Mouse (Mus musculus) c-Kit-negative CD71-positive TER-119-positive erythroid progenitor cells, embryonic 14.5 days (primary cell): ENCODE measurements around the gene P2rx7.
A peak's percentile ranks its signal among the peaks of the same experiment; 100 is the strongest.

Experiments used
- DNase-seq: peaks from one replicate; pipeline ENCODE4 v3.0.0-alpha.2; 2013; ENCODE audit warnings: low read depth, low spot score

P2rx7 gene

GRCm38 (mm10) chr5:122730776-122731175, 87.1 kb downstream of the P2rx7 start:
- DNase-seq, result no peak

GRCm38 (mm10) chr5:122731321-122731720, 87.6 kb downstream of the P2rx7 start:
- DNase-seq, result peak; percentile 54

DNA sequence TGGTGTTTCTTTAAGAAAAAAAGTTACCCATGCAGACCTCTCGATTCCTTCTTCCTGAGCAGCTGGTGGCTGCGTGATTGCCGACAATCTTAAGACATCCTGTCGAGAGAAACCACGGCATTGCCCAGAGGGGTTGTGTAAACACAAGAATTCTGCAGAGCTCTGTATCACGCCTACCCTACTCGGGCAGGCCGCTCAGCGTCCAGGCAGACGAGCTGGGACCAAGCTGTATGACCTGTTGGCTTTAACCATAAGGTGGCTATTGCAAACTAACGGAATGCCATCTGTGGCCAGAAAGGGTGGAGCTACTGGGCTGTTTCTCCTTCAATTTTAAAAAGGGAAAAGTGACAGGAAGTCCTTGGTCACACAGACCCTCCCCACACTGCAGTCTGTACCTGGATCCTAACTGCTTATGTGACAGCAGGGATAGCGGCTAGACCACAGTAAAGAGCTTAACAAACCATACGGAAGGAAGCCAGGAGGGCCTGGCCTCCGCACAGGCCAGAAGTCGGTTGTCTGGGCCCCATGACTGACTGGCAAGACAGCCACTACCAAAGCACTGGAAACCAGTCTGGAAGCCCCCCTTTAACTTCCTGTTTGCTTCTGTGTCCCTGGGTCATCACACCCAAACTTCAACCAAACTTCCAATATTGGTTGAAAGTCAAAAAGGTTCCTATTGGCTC, 88.4 kb downstream of the P2rx7 start:
- no peak for DNase-seq

GRCm38 (mm10) chr5:122733881-122734280, 90.2 kb downstream of the P2rx7 start:
- DNase-seq, result no peak

DNA sequence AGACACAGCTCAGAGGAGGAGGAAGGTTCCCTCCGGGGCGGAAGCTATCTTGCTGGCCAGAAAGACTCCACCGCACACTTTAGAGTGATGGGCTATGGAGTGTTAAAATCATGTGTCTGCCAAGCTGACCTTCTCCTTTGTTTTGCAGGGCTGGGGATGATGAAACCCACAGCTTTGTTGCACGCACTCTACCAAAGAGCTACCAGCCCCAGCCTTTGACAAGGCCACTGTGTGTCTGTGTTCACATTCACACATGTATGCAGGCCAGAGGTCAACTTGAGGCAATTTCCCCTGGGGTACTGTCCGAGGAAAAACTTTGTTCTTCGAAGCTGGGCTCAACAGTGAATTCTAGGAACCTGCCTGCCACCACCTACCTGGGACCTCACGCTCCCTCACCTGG, 92.1 kb downstream of the P2rx7 start:
- no peak for DNase-seq

DNA sequence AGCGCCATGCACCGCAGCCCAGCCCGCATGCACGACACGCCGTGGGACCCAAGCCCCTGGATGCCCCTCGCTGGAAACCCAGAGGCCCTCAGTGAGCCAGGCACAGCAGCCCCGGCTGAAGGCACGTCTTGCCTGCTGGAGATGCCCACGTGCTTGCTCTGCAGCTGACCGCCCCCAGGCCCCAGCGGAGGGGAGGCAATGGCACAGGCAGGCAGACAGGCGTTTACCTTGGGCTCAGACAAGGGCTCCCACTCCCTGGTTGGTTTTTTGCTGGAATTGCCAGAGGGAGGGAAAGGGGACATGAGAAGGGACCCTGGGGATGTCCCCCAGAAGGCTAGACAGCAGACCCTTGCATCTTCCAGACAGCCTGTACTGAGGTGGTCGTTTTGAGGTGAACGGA, 93.0 kb downstream of the P2rx7 start:
- no peak for DNase-seq
